Mouse (Mus musculus): Measurements from ENCODE around the gene Sspn.

GRCm38 (mm10) chr6:146001396-146002191 lies 70.2 kb downstream of the Sspn start:
- TF ChIP-seq POLR2A (IDR thresholded peaks at IDR 0.05; ENCODE audit: extremely low read depth, insufficient read depth, low read length) (no peak), CTCF (IDR thresholded peaks at IDR 0.05; ENCODE audit: extremely low read depth, insufficient read depth, low read length) (no peak)
